Mouse (Mus musculus): ENCODE data around the gene Glg1. TPM values are rescaled to one million over a fixed set of nuclear protein-coding genes. Genes with fewer than 3 reads are reported as not detected.

Glg1 gene
- total and polyA plus RNA-seq, 3 experiments: 40.1 to 98.0 (median 85.0) TPM

GRCm38 (mm10) chr8:111299821-111300568, 41.0 kb upstream of the Glg1 start, which contains the start of gene Rfwd3:
Gene Rfwd3 (minus strand): TSS chr8:111300222.
- no peaks in the 10 kb centered on the region for H3K4me1 ChIP-seq (ENCODE audit: control insufficient read depth, insufficient read depth, low read length)
- H3K79me2 ChIP-seq (replicated peaks; ENCODE audit: control insufficient read depth, insufficient read depth, low read length): 0 out of 2 replicates have a peak, but pooled peaks cover 2% of the 10 kb centered on the region
- peak within 1 kb of the TSS; percentile 94 for H3K9ac ChIP-seq (ENCODE audit: low read depth, low read length)
- intact Hi-C loops (cut with DNase I): loop anchor here (2.0 kb wide), 1 partner anchor 41 kb away; the partner anchor contains the start of gene Glg1
- H3K4me3 ChIP-seq: peak within 1 kb of the TSS; percentile 86
- peaks cover 13% of the 10 kb centered on the region for H3K36me3 ChIP-seq (ENCODE audit: control insufficient read depth, insufficient read depth, low read length)
- WGBS: under 1% methylated on average over 67 of the region's 67 CpGs
- no peaks in the 10 kb centered on the region for H3K27me3 ChIP-seq (ENCODE audit: control insufficient read depth, insufficient read depth, low read length)
- TF ChIP-seq CTCF (IDR thresholded peaks at IDR 0.05): peak; percentile 42
- no peak for TF ChIP-seq EP300 (IDR thresholded peaks at IDR 0.05; ENCODE audit: insufficient read depth, low read depth, low read length)
- TF ChIP-seq POLR2A (IDR thresholded peaks at IDR 0.05; ENCODE audit: insufficient read depth, low read depth, low read length): peak; percentile 84
- H3K27ac ChIP-seq: peak within 1 kb of the TSS; percentile 93
- DNase-seq: peak; percentile 95 to 98

GRCm38 (mm10) chr8:111299363-111299820, 40.4 kb upstream of the Glg1 start:
- intact Hi-C loops (cut with DNase I): loop anchor here (2.0 kb wide), 1 partner anchor 41 kb away; the partner anchor contains the start of gene Glg1
- under 1% methylated on average over 28 of the region's 28 CpGs for WGBS
- peak overlapping the region; percentile 93 for H3K27ac ChIP-seq
- H3K79me2 ChIP-seq (replicated peaks; ENCODE audit: control insufficient read depth, insufficient read depth, low read length): 0 out of 2 replicates have a peak, but pooled peaks cover 2% of the 10 kb centered on the region
- DNase-seq: peak; percentile 69 to 77
- H3K9ac ChIP-seq (ENCODE audit: low read depth, low read length): peak overlapping the region; percentile 94
- H3K36me3 ChIP-seq (ENCODE audit: control insufficient read depth, insufficient read depth, low read length): peaks cover 16% of the 10 kb centered on the region
- H3K27me3 ChIP-seq (ENCODE audit: control insufficient read depth, insufficient read depth, low read length): no peaks in the 10 kb centered on the region
- no peaks in the 10 kb centered on the region for H3K4me1 ChIP-seq (ENCODE audit: control insufficient read depth, insufficient read depth, low read length)
- TF ChIP-seq EP300 (IDR thresholded peaks at IDR 0.05; ENCODE audit: insufficient read depth, low read depth, low read length) (no peak), CTCF (IDR thresholded peaks at IDR 0.05) (no peak), POLR2A (IDR thresholded peaks at IDR 0.05; ENCODE audit: insufficient read depth, low read depth, low read length) (no peak)
- peak overlapping the region; percentile 86 for H3K4me3 ChIP-seq

GRCm38 (mm10) chr8:111298011-111298410, 39.0 kb upstream of the Glg1 start:
- no peaks in the 10 kb centered on the region for H3K4me1 ChIP-seq (ENCODE audit: control insufficient read depth, insufficient read depth, low read length)
- H3K79me2 ChIP-seq (replicated peaks; ENCODE audit: control insufficient read depth, insufficient read depth, low read length): 0 out of 2 replicates have a peak, but pooled peaks cover 2% of the 10 kb centered on the region
- no peak for TF ChIP-seq EP300 (IDR thresholded peaks at IDR 0.05; ENCODE audit: insufficient read depth, low read depth, low read length)
- no peak for TF ChIP-seq POLR2A (IDR thresholded peaks at IDR 0.05; ENCODE audit: insufficient read depth, low read depth, low read length)
- TF ChIP-seq CTCF (IDR thresholded peaks at IDR 0.05): no peak
- no peak for DNase-seq
- no peak overlapping the region for H3K4me3 ChIP-seq
- H3K36me3 ChIP-seq (ENCODE audit: control insufficient read depth, insufficient read depth, low read length): peaks cover 19% of the 10 kb centered on the region
- no peaks in the 10 kb centered on the region for H3K27me3 ChIP-seq (ENCODE audit: control insufficient read depth, insufficient read depth, low read length)
- no peak overlapping the region for H3K27ac ChIP-seq
- intact Hi-C loops (cut with DNase I): loop anchor here (2.0 kb wide), 1 partner anchor 39 kb away; the partner anchor contains the start of gene Glg1
- no peak overlapping the region for H3K9ac ChIP-seq (ENCODE audit: low read depth, low read length)
- 82% methylated on average over 1 of the region's 1 CpGs for WGBS

- Histone ChIP-seq H3K36me3 (ENCODE audit: control insufficient read depth, insufficient read depth, low read length) (peaks cover 19% of the 10 kb centered on the region), H3K27ac (peak overlapping the region; percentile 66), H3K79me2 (replicated peaks; ENCODE audit: control insufficient read depth, insufficient read depth, low read length) (no peaks in the 10 kb centered on the region), H3K9ac (ENCODE audit: low read depth, low read length) (no peak overlapping the region), H3K27me3 (ENCODE audit: control insufficient read depth, insufficient read depth, low read length) (no peaks in the 10 kb centered on the region), H3K4me1 (ENCODE audit: control insufficient read depth, insufficient read depth, low read length) (no peaks in the 10 kb centered on the region), H3K4me3 (no peak overlapping the region)
- TF ChIP-seq POLR2A (IDR thresholded peaks at IDR 0.05; ENCODE audit: insufficient read depth, low read depth, low read length) (no peak), EP300 (IDR thresholded peaks at IDR 0.05; ENCODE audit: insufficient read depth, low read depth, low read length) (no peak), CTCF (IDR thresholded peaks at IDR 0.05) (no peak)
- 56% methylated on average over 7 of the region's 7 CpGs for WGBS
- peak in 1 of 2 experiments; percentile 32 for DNase-seq
- intact Hi-C loops (cut with DNase I): no loop called here
Measured at GRCm38 (mm10) chr8:111291733-111292132, 32.7 kb upstream of the Glg1 start.

GRCm38 (mm10) chr8:111290586-111290985, 31.6 kb upstream of the Glg1 start:
- H3K79me2 ChIP-seq (replicated peaks; ENCODE audit: control insufficient read depth, insufficient read depth, low read length): no peaks in the 10 kb centered on the region
- no peak for DNase-seq
- peaks cover 20% of the 10 kb centered on the region for H3K36me3 ChIP-seq (ENCODE audit: control insufficient read depth, insufficient read depth, low read length)
- intact Hi-C loops (cut with DNase I): no loop called here
- H3K4me3 ChIP-seq: no peak overlapping the region
- WGBS: 94% methylated on average over 7 of the region's 7 CpGs
- no peak overlapping the region for H3K27ac ChIP-seq
- H3K9ac ChIP-seq (ENCODE audit: low read depth, low read length): no peak overlapping the region
- TF ChIP-seq POLR2A (IDR thresholded peaks at IDR 0.05; ENCODE audit: insufficient read depth, low read depth, low read length) (no peak), CTCF (IDR thresholded peaks at IDR 0.05) (no peak), EP300 (IDR thresholded peaks at IDR 0.05; ENCODE audit: insufficient read depth, low read depth, low read length) (no peak)
- no peaks in the 10 kb centered on the region for H3K4me1 ChIP-seq (ENCODE audit: control insufficient read depth, insufficient read depth, low read length)
- H3K27me3 ChIP-seq (ENCODE audit: control insufficient read depth, insufficient read depth, low read length): no peaks in the 10 kb centered on the region

GRCm38 (mm10) chr8:111285603-111286002, 26.6 kb upstream of the Glg1 start:
- 57% methylated on average over 4 of the region's 4 CpGs for WGBS
- Histone ChIP-seq H3K27me3 (ENCODE audit: control insufficient read depth, insufficient read depth, low read length) (no peaks in the 10 kb centered on the region), H3K4me3 (no peak overlapping the region), H3K9ac (ENCODE audit: low read depth, low read length) (no peak overlapping the region), H3K36me3 (ENCODE audit: control insufficient read depth, insufficient read depth, low read length) (peaks cover 20% of the 10 kb centered on the region), H3K79me2 (replicated peaks; ENCODE audit: control insufficient read depth, insufficient read depth, low read length) (no peaks in the 10 kb centered on the region), H3K4me1 (ENCODE audit: control insufficient read depth, insufficient read depth, low read length) (peaks cover 2% of the 10 kb centered on the region), H3K27ac (peak overlapping the region; percentile 28; the same call in 1 of the 2 replicates)
- TF ChIP-seq POLR2A (IDR thresholded peaks at IDR 0.05; ENCODE audit: insufficient read depth, low read depth, low read length) (no peak), CTCF (IDR thresholded peaks at IDR 0.05) (no peak), EP300 (IDR thresholded peaks at IDR 0.05; ENCODE audit: insufficient read depth, low read depth, low read length) (no peak)
- intact Hi-C loops (cut with DNase I): no loop called here
- peak in 1 of 2 experiments; percentile 16 for DNase-seq

Measured in heart, adult 2 months (tissue).